Mouse (Mus musculus): Measurements from ENCODE around the gene Vps41. TPM values are rescaled to one million over a fixed set of nuclear protein-coding genes. Genes with fewer than 3 reads are reported as not detected.

Vps41 gene
- total and polyA plus RNA-seq, 2 experiments from 2014 or later, result 89.4 to 90.5 TPM

GRCm38 (mm10) chr13:18768495-18768894 is 51.4 kb downstream of the Vps41 start:
- ATAC-seq, result no peak
- 37% methylated on average over 3 of the region's 3 CpGs for WGBS

GRCm38 (mm10) chr13:18773437-18774198 is 56.5 kb downstream of the Vps41 start:
- TF ChIP-seq CTCF (IDR thresholded peaks at IDR 0.05; ENCODE audit: low read depth), result no peak
- no peak overlapping the region for H3K27ac ChIP-seq
- no peaks in the 10 kb centered on the region for H3K9me3 ChIP-seq (ENCODE audit: low read length)
- H3K4me3 ChIP-seq (ENCODE audit: low read length), result no peak overlapping the region
- no peaks in the 10 kb centered on the region for H3K27me3 ChIP-seq (ENCODE audit: insufficient read depth, low read length)
- no peak for DNase-seq (ENCODE audit: low spot score)
- no peaks in the 10 kb centered on the region for H3K36me3 ChIP-seq (ENCODE audit: insufficient read depth, low read length)
- no peak overlapping the region for H3K4me2 ChIP-seq (ENCODE audit: low read depth, low read length)
- no peak overlapping the region for H3K9ac ChIP-seq (replicated peaks; ENCODE audit: low read length)
- ATAC-seq, result no peak
- WGBS, result 93% methylated on average over 8 of the region's 8 CpGs
- no peaks in the 10 kb centered on the region for H3K4me1 ChIP-seq (ENCODE audit: insufficient read depth, low read length)

More at GRCm38 (mm10) chr13:18768495-18768894, 51.4 kb downstream of the Vps41 start:
- no peak overlapping the region for H3K27ac ChIP-seq
- no peak for DNase-seq (ENCODE audit: low spot score)
- H3K9ac ChIP-seq (replicated peaks; ENCODE audit: low read length), result no peak overlapping the region
- H3K4me1 ChIP-seq (ENCODE audit: insufficient read depth, low read length), result peaks cover 5% of the 10 kb centered on the region; the same call in 1 of the 2 replicates
- no peak for TF ChIP-seq CTCF (IDR thresholded peaks at IDR 0.05; ENCODE audit: low read depth)
- no peaks in the 10 kb centered on the region for H3K9me3 ChIP-seq (ENCODE audit: low read length)
- no peaks in the 10 kb centered on the region for H3K27me3 ChIP-seq (ENCODE audit: insufficient read depth, low read length)
- no peak overlapping the region for H3K4me2 ChIP-seq (ENCODE audit: low read depth, low read length)
- H3K36me3 ChIP-seq (ENCODE audit: insufficient read depth, low read length), result no peaks in the 10 kb centered on the region
- H3K4me3 ChIP-seq (ENCODE audit: low read length), result no peak overlapping the region

DNA sequence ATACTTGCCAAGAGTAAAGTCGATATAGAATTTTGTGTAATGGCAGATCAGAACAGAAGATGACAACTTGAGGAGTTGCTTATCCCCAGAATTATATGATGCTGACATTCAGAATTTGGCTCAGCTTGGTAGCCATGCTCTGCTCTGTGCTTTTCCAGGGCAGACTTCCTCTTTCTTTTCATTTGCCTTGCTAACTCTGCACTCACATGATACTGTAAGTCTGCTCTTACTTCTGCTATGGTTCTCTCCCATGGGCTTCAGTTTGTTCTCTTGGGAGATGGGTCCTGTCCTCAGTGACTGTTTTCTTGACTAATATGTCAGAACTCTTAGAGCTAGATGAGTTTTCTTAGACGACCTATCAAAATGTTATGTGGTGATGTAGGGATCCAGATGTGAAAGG is 64.2 kb downstream of the Vps41 start:
- no peak for TF ChIP-seq CTCF (IDR thresholded peaks at IDR 0.05; ENCODE audit: low read depth)

DNA sequence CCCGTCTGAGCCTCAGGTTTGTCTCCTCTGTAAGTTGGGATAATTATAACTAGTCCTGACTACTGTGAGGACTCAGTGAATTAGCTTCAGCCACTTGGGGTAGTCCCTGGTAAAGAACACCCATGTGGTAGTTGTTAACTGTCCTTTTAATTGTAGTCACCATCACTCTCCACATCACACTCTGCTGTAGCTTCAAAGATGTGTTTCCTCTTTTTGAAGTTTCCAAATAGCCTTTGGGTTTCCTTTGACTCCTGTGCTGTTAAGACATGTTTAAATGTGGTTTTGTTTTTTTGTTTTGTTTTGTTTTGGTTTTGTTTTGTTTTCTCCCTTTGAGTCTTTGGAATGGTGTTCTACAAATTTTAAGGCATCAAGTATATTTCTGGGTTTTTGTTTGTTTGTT is 68.6 kb downstream of the Vps41 start:
- ATAC-seq (no peak), DNase-seq (ENCODE audit: low spot score) (no peak)

More for the DNA sequence above, 64.2 kb downstream of the Vps41 start:
- no peaks in the 10 kb centered on the region for H3K36me3 ChIP-seq (ENCODE audit: insufficient read depth, low read length)
- 89% methylated on average over 2 of the region's 2 CpGs for WGBS
- H3K4me1 ChIP-seq (ENCODE audit: insufficient read depth, low read length), result no peaks in the 10 kb centered on the region
- H3K9me3 ChIP-seq (ENCODE audit: low read length), result no peaks in the 10 kb centered on the region
- H3K27me3 ChIP-seq (ENCODE audit: insufficient read depth, low read length), result no peaks in the 10 kb centered on the region
- DNase-seq (ENCODE audit: low spot score) (no peak), ATAC-seq (no peak)
- no peak overlapping the region for H3K4me3 ChIP-seq (ENCODE audit: low read length)
- no peak overlapping the region for H3K4me2 ChIP-seq (ENCODE audit: low read depth, low read length)
- H3K27ac ChIP-seq, result no peak overlapping the region
- no peak overlapping the region for H3K9ac ChIP-seq (replicated peaks; ENCODE audit: low read length)

DNA sequence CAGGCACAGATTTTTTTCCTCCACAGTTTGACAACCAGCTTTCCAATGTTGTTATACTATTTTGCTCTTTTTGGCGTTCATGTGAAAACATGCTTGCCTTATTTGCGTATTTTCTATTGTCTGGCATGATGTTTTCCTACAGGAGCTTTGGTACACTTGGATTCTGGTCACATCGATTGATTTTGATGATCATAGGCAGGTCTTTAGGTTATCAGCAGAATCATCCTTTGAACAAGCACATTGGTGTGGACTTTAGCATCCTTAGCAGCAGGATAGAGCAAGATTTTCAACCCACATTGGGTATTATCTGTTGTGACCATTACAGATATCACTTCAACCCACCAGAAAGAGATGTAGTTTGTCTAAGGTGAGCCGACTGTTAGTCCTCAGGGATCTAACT is 71.0 kb downstream of the Vps41 start:
- no peak for DNase-seq (ENCODE audit: low spot score)
- H3K27me3 ChIP-seq (ENCODE audit: insufficient read depth, low read length), result no peaks in the 10 kb centered on the region
- H3K4me2 ChIP-seq (ENCODE audit: low read depth, low read length), result no peak overlapping the region
- H3K27ac ChIP-seq, result no peak overlapping the region
- 93% methylated on average over 4 of the region's 4 CpGs for WGBS
- no peaks in the 10 kb centered on the region for H3K9me3 ChIP-seq (ENCODE audit: low read length)
- TF ChIP-seq CTCF (IDR thresholded peaks at IDR 0.05; ENCODE audit: low read depth), result no peak
- H3K9ac ChIP-seq (replicated peaks; ENCODE audit: low read length), result no peak overlapping the region
- ATAC-seq, result no peak
- no peak overlapping the region for H3K4me3 ChIP-seq (ENCODE audit: low read length)
- H3K4me1 ChIP-seq (ENCODE audit: insufficient read depth, low read length), result no peaks in the 10 kb centered on the region
- no peaks in the 10 kb centered on the region for H3K36me3 ChIP-seq (ENCODE audit: insufficient read depth, low read length)

More for the DNA sequence above, 68.6 kb downstream of the Vps41 start:
- 93% methylated on average over 1 of the region's 1 CpGs for WGBS
- no peak overlapping the region for H3K4me2 ChIP-seq (ENCODE audit: low read depth, low read length)
- H3K4me3 ChIP-seq (ENCODE audit: low read length), result no peak overlapping the region
- no peak overlapping the region for H3K9ac ChIP-seq (replicated peaks; ENCODE audit: low read length)
- no peak for TF ChIP-seq CTCF (IDR thresholded peaks at IDR 0.05; ENCODE audit: low read depth)
- H3K4me1 ChIP-seq (ENCODE audit: insufficient read depth, low read length), result no peaks in the 10 kb centered on the region
- H3K9me3 ChIP-seq (ENCODE audit: low read length), result no peaks in the 10 kb centered on the region
- no peaks in the 10 kb centered on the region for H3K27me3 ChIP-seq (ENCODE audit: insufficient read depth, low read length)
- H3K36me3 ChIP-seq (ENCODE audit: insufficient read depth, low read length), result no peaks in the 10 kb centered on the region
- H3K27ac ChIP-seq, result no peak overlapping the region

- Histone ChIP-seq H3K4me3 (ENCODE audit: low read length) (no peak overlapping the region), H3K36me3 (ENCODE audit: insufficient read depth, low read length) (no peaks in the 10 kb centered on the region), H3K27me3 (ENCODE audit: insufficient read depth, low read length) (no peaks in the 10 kb centered on the region), H3K4me2 (ENCODE audit: low read depth, low read length) (no peak overlapping the region), H3K9ac (replicated peaks; ENCODE audit: low read length) (no peak overlapping the region), H3K9me3 (ENCODE audit: low read length) (no peaks in the 10 kb centered on the region), H3K4me1 (ENCODE audit: insufficient read depth, low read length) (no peaks in the 10 kb centered on the region), H3K27ac (no peak overlapping the region)
- TF ChIP-seq CTCF (IDR thresholded peaks at IDR 0.05; ENCODE audit: low read depth), result no peak
- ATAC-seq (peak; percentile 21; the same call in 1 of the 2 replicates), DNase-seq (ENCODE audit: low spot score) (no peak)
- 39% methylated on average over 2 of the region's 2 CpGs for WGBS
Measured at GRCm38 (mm10) chr13:18788689-18789088, 71.6 kb downstream of the Vps41 start.

DNA sequence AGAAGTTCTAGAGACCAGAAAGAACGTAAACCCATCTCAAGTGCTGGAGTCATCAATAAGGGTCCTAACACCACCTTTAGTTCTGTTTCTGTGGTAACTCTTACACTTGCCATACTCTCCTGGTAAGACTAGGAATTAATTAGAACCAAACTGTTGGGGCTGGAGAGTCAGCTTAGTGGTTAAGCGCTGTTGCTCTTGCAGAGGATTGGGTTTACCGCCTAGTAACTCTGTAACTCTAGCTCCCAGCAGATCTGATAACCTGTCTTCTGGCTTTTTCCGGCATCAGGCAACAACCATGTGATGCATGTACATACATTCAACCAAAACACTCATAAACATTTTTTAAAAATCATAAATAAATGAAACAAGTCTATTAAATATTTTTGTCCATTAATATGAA is 72.6 kb downstream of the Vps41 start:
- H3K36me3 ChIP-seq (ENCODE audit: insufficient read depth, low read length), result no peaks in the 10 kb centered on the region
- no peak for ATAC-seq

More for the DNA sequence above, 72.6 kb downstream of the Vps41 start:
- no peaks in the 10 kb centered on the region for H3K27me3 ChIP-seq (ENCODE audit: insufficient read depth, low read length)
- WGBS, result 90% methylated on average over 4 of the region's 4 CpGs
- H3K4me1 ChIP-seq (ENCODE audit: insufficient read depth, low read length), result no peaks in the 10 kb centered on the region
- no peak overlapping the region for H3K4me3 ChIP-seq (ENCODE audit: low read length)
- H3K4me2 ChIP-seq (ENCODE audit: low read depth, low read length), result no peak overlapping the region
- no peak for DNase-seq (ENCODE audit: low spot score)
- H3K27ac ChIP-seq, result no peak overlapping the region
- no peak for TF ChIP-seq CTCF (IDR thresholded peaks at IDR 0.05; ENCODE audit: low read depth)
- no peaks in the 10 kb centered on the region for H3K9me3 ChIP-seq (ENCODE audit: low read length)
- no peak overlapping the region for H3K9ac ChIP-seq (replicated peaks; ENCODE audit: low read length)
